Mouse (Mus musculus): ENCODE results near the gene Arhgap23. TPM values are rescaled to one million over a fixed set of nuclear protein-coding genes. Genes with fewer than 3 reads are reported as not detected.

The Arhgap23 gene
- polyA plus RNA-seq, 1 experiment from 2014 or later = 3.5 TPM

DNA sequence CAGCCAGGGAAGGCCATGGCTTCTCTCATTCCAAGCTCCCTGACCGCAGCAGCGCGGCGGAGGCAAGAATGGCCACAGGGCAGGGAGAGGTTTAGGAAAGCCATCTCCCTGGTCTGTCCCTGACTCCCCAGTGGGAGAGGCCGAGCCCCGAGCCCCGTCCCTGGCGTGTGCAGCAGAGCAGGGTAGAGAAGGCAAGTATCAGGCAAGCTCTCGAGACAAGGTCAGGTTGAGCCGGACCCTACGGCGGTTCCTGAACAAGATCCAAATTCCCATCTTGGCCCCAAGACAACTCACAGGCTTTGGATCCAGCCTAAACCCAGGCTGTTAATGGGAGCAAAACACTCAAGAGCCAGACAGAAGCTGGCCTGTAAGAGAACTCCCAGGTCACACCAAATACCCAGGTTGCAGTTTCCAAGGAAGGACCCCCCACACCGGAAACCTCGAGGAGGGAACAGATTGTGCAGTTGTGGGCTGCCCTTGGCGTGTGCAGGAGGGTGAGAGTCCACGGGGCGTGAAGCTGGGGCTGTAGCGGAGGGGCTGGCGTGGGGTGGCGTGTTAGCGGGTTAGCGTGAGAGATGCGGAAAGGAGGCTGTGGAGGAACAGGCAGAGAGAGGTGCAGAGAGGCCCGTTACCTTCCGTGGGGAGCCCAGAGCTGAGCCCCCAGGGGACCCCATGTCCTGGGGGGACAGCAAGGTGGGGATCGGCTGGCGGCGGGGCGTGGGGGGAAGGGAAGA, 106.6 kb downstream of the Arhgap23 start:
- no peak overlapping the region for H3K4me2 ChIP-seq (replicated peaks; ENCODE audit: low read depth)
- 88% methylated on average over 29 of the region's 29 CpGs for WGBS
- H3K4me3 ChIP-seq (ENCODE audit: low read depth, low read length) = no peak overlapping the region

DNA sequence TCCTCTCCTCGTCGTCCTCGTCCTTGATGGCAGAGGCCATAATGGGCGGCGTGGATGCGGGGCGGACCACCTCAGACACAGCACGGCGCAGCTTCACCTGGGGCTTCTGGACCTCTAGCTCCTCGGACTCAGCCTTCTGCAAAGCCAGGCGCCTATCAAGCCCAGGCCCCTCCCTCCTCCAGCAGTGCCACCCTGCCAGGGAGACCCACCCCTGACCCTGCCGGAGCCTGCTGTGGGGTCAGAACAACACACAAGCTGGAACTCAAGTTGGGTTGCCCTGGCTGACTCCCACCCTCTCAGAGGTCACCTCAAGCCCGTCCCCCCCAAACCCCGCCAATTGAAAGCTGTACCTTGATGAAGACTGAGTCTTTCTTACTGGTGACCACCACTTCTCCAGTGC, 107.8 kb downstream of the Arhgap23 start:
- no peak for ATAC-seq
- no peak for TF ChIP-seq CTCF (IDR thresholded peaks at IDR 0.05; ENCODE audit: low read depth)

More for the DNA sequence above, 106.6 kb downstream of the Arhgap23 start:
- no peak for ATAC-seq
- no peaks in the 10 kb centered on the region for H3K27me3 ChIP-seq (replicated peaks; ENCODE audit: control insufficient read depth, insufficient read depth, low read length)
- H3K36me3 ChIP-seq (ENCODE audit: control insufficient read depth, insufficient read depth) = no peaks in the 10 kb centered on the region
- no peak for TF ChIP-seq CTCF (IDR thresholded peaks at IDR 0.05; ENCODE audit: low read depth)
- H3K9me3 ChIP-seq (ENCODE audit: control insufficient read depth) = no peaks in the 10 kb centered on the region
- H3K4me1 ChIP-seq (replicated peaks; ENCODE audit: control insufficient read depth, insufficient read depth, low read length) = no peaks in the 10 kb centered on the region
- H3K9ac ChIP-seq (ENCODE audit: low read depth, low read length) = no peak overlapping the region
- H3K27ac ChIP-seq (ENCODE audit: low read depth, low read length) = no peak overlapping the region

DNA sequence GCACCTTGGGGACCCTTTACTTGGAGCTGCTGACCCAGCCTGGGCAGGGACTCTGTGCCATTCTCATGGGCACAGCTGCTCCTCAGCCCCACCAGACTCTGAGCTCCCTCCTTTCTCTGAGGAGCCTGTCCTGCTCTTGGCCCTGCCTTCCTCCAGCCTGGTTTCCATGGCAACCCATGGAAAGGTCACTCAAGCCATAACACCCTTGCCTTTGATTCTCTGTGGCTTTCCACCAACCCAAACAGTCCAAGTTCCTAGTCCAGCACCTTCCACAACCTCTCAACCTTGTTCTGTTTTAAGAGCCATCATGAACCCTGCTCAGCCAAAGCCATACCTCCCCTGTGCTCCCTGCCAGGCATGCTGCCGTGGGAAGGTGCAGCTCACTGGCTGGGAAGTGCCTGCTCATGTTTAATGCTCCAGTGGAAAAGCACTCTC, 108.5 kb downstream of the Arhgap23 start:
- no peaks in the 10 kb centered on the region for H3K9me3 ChIP-seq (ENCODE audit: control insufficient read depth)
- no peak overlapping the region for H3K4me3 ChIP-seq (ENCODE audit: low read depth, low read length)
- H3K36me3 ChIP-seq (ENCODE audit: control insufficient read depth, insufficient read depth) = no peaks in the 10 kb centered on the region
- TF ChIP-seq CTCF (IDR thresholded peaks at IDR 0.05; ENCODE audit: low read depth) = no peak
- no peak overlapping the region for H3K27ac ChIP-seq (ENCODE audit: low read depth, low read length)
- no peak overlapping the region for H3K4me2 ChIP-seq (replicated peaks; ENCODE audit: low read depth)
- no peak overlapping the region for H3K9ac ChIP-seq (ENCODE audit: low read depth, low read length)
- no peak for ATAC-seq
- 17% methylated on average over 1 of the region's 1 CpGs for WGBS
- H3K4me1 ChIP-seq (replicated peaks; ENCODE audit: control insufficient read depth, insufficient read depth, low read length) = 0 out of 2 replicates have a peak, but pooled peaks cover 4% of the 10 kb centered on the region
- H3K27me3 ChIP-seq (replicated peaks; ENCODE audit: control insufficient read depth, insufficient read depth, low read length) = no peaks in the 10 kb centered on the region

More for the DNA sequence above, 107.8 kb downstream of the Arhgap23 start:
- H3K4me2 ChIP-seq (replicated peaks; ENCODE audit: low read depth) = no peak overlapping the region
- H3K36me3 ChIP-seq (ENCODE audit: control insufficient read depth, insufficient read depth) = no peaks in the 10 kb centered on the region
- H3K9ac ChIP-seq (ENCODE audit: low read depth, low read length) = no peak overlapping the region
- no peaks in the 10 kb centered on the region for H3K27me3 ChIP-seq (replicated peaks; ENCODE audit: control insufficient read depth, insufficient read depth, low read length)
- WGBS = 86% methylated on average over 14 of the region's 14 CpGs
- no peaks in the 10 kb centered on the region for H3K4me1 ChIP-seq (replicated peaks; ENCODE audit: control insufficient read depth, insufficient read depth, low read length)
- no peak overlapping the region for H3K4me3 ChIP-seq (ENCODE audit: low read depth, low read length)
- H3K9me3 ChIP-seq (ENCODE audit: control insufficient read depth) = no peaks in the 10 kb centered on the region
- no peak overlapping the region for H3K27ac ChIP-seq (ENCODE audit: low read depth, low read length)

DNA sequence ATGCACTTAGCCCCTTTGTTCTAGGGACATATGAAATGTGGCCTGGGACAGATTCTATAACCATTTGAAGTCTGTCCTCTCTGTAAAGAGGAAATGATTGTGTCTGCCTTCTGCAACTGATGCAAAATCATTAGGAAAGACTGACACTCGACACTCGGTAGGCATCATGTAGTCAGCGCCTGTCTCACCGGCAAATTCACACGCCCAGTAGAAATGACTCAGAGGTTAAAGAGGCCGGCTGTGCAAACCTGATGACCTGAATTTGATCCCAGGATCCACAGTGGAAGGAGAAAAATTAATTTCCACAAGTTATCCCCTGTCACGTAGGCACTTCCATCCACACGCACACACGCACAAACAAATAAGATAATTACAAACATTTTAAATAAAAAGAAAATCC, 109.0 kb downstream of the Arhgap23 start:
- 0 out of 2 replicates have a peak, but pooled peaks cover 4% of the 10 kb centered on the region for H3K4me1 ChIP-seq (replicated peaks; ENCODE audit: control insufficient read depth, insufficient read depth, low read length)
- H3K4me3 ChIP-seq (ENCODE audit: low read depth, low read length) = no peak overlapping the region
- H3K9me3 ChIP-seq (ENCODE audit: control insufficient read depth) = no peaks in the 10 kb centered on the region
- no peak overlapping the region for H3K27ac ChIP-seq (ENCODE audit: low read depth, low read length)
- no peaks in the 10 kb centered on the region for H3K27me3 ChIP-seq (replicated peaks; ENCODE audit: control insufficient read depth, insufficient read depth, low read length)
- H3K9ac ChIP-seq (ENCODE audit: low read depth, low read length) = no peak overlapping the region
- TF ChIP-seq CTCF (IDR thresholded peaks at IDR 0.05; ENCODE audit: low read depth) = no peak
- WGBS = 46% methylated on average over 9 of the region's 9 CpGs
- no peaks in the 10 kb centered on the region for H3K36me3 ChIP-seq (ENCODE audit: control insufficient read depth, insufficient read depth)
- no peak overlapping the region for H3K4me2 ChIP-seq (replicated peaks; ENCODE audit: low read depth)
- ATAC-seq = no peak

DNA sequence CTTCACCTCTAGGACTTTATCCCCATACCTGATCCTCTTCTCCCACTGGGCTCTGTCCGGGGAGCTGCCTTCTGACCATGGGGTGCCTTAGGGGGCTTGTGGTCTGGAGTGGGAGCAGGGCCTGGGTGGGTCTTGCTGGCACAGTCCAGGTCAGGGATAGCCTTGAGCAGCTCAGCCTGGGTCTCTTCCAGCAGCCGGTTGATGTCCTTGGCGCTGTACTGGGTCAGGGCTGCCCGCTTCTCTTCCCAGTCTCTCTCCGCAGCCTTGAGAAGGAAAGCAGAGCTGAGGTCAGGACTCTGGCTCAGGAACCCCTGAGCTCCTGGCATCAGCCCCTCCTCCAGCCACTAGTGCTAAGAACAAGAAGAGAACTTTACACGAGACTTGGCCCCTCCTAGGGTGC, 110.0 kb downstream of the Arhgap23 start:
- Histone ChIP-seq H3K4me3 (ENCODE audit: low read depth, low read length) (no peak overlapping the region), H3K4me2 (replicated peaks; ENCODE audit: low read depth) (no peak overlapping the region), H3K4me1 (replicated peaks; ENCODE audit: control insufficient read depth, insufficient read depth, low read length) (0 out of 2 replicates have a peak, but pooled peaks cover 4% of the 10 kb centered on the region), H3K9me3 (ENCODE audit: control insufficient read depth) (no peaks in the 10 kb centered on the region), H3K27me3 (replicated peaks; ENCODE audit: control insufficient read depth, insufficient read depth, low read length) (0 out of 2 replicates have a peak, but pooled peaks cover 3% of the 10 kb centered on the region), H3K36me3 (ENCODE audit: control insufficient read depth, insufficient read depth) (no peaks in the 10 kb centered on the region), H3K9ac (ENCODE audit: low read depth, low read length) (no peak overlapping the region), H3K27ac (ENCODE audit: low read depth, low read length) (no peak overlapping the region)
- no peak for ATAC-seq
- WGBS = 92% methylated on average over 6 of the region's 6 CpGs
- TF ChIP-seq CTCF (IDR thresholded peaks at IDR 0.05; ENCODE audit: low read depth) = no peak

DNA sequence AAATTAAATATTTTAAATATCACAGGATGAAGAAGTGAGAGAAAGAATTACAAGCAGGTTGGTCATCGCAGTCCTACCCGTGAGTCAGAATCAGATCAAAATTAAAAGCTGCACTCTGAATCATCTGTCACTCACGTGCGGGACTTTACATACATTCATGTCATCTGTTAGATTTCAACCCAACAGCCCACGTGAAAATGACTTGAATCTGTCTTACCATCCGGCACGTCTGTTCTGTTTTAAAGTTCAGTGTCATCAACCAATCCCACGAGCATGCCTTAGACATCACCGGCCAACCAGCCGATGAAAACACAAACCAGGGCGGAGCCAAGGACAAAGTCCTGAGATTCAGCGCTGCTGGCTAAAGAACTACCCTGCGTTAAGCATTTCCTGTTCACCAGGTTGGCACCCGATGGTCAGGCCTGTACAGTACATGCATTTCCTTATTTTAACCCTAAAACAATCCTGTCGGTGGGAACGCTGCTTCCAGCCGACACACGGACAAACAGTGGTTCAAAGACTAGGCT, 113.0 kb downstream of the Arhgap23 start:
- no peak overlapping the region for H3K4me3 ChIP-seq (ENCODE audit: low read depth, low read length)
- H3K27me3 ChIP-seq (replicated peaks; ENCODE audit: control insufficient read depth, insufficient read depth, low read length) = peaks cover 22% of the 10 kb centered on the region
- H3K4me2 ChIP-seq (replicated peaks; ENCODE audit: low read depth) = no peak overlapping the region
- WGBS = 46% methylated on average over 18 of the region's 18 CpGs
- H3K9ac ChIP-seq (ENCODE audit: low read depth, low read length) = no peak overlapping the region
- no peak for TF ChIP-seq CTCF (IDR thresholded peaks at IDR 0.05; ENCODE audit: low read depth)
- 0 out of 2 replicates have a peak, but pooled peaks cover 4% of the 10 kb centered on the region for H3K4me1 ChIP-seq (replicated peaks; ENCODE audit: control insufficient read depth, insufficient read depth, low read length)
- peak overlapping the region; percentile 46 for H3K27ac ChIP-seq (ENCODE audit: low read depth, low read length)
- no peaks in the 10 kb centered on the region for H3K9me3 ChIP-seq (ENCODE audit: control insufficient read depth)
- ATAC-seq = peak; percentile 75
- H3K36me3 ChIP-seq (ENCODE audit: control insufficient read depth, insufficient read depth) = no peaks in the 10 kb centered on the region

Measured in intestine, postnatal 0 days (tissue).